Mouse (Mus musculus): ENCODE results near the gene Vmn2r80. TPM values are rescaled to one million over a fixed set of nuclear protein-coding genes. Genes with fewer than 3 reads are reported as not detected.
"Not testable (repeated sequence)": the region's sequence is repeated elsewhere in the genome, so short reads cannot be mapped to it uniquely, and the experiment has no call there.

Gene Vmn2r80
- not detected for total RNA-seq (2021)

DNA sequence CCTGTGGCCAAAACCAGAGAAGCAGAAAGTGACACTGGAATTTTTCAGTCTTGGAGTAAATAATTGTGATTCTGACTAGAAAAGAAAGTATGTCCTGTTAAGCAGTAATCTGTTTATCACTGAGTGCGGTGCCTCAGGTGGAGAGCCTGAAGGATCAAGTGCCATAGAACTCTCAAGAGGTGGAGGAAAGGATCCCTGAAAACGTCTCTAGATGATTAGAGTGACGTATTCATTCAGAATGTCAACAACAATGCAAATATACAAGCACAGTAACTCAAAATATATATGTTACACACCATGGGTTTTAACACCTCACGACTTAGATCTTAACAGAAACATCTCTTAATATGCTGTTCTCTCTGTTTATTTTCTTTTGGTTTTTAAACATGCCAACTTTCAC is at the start of gene Vmn2r80:
Gene Vmn2r80, plus strand, starts transcription at position 301 of the 400 bp plus-strand sequence.
- DNase-seq; intact Hi-C loops (cut with DNase I): not testable (repeated sequence)

GRCm38 (mm10) chr10:79106325-79107282 is 42.0 kb upstream of the Vmn2r80 start:
- intact Hi-C loops (cut with DNase I) = no loop called here
- DNase-seq = no peak

- DNase-seq = no peak
- intact Hi-C loops (cut with DNase I) = no loop called here
These were observed 41.0 kb upstream of the Vmn2r80 start for GRCm38 (mm10) chr10:79107531-79107930.

DNA sequence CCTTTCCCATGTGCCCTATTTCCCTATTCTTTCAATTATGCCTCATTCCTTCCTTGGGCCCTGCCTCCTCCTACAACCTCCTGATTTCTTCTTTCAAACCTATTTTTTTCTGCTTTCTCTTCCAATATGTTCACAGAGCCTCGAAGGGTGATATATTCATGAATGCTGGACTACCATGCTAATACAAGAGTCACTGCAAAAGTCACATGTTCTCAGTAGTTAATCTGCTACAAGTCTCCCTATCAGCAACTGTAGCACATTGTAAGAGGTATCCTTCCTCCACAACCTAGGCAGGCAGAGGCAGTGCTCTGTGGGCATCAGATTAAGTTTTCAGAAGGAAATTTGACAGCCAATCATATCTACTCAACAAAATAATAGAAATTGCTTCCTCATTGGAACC is 39.4 kb upstream of the Vmn2r80 start:
- intact Hi-C loops (cut with DNase I) = no loop called here
- DNase-seq = no peak

- intact Hi-C loops (cut with DNase I) = no loop called here
These were observed 38.1 kb upstream of the Vmn2r80 start for GRCm38 (mm10) chr10:79110482-79110881.

DNA sequence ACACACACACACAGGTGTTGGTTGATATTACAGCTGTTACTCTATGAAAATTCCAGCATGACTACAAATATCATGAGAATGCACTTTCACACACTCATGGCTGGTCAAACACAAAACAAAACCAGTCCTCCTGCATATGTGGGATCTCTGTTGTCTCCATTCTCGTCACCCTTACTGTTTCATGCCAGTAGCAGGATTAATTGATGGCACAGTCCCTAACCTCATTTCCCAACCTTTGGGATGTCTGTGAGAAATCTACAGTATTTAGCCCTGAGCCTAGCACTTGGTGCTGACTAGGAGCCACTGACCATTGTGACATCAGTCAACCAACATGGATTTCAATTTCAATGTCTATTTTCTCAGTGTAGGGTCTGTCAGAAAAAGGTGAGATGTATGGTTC is 33.5 kb upstream of the Vmn2r80 start:
- DNase-seq = no peak
- intact Hi-C loops (cut with DNase I) = no loop called here

More at GRCm38 (mm10) chr10:79110482-79110881, 38.1 kb upstream of the Vmn2r80 start:
- DNase-seq = no peak

DNA sequence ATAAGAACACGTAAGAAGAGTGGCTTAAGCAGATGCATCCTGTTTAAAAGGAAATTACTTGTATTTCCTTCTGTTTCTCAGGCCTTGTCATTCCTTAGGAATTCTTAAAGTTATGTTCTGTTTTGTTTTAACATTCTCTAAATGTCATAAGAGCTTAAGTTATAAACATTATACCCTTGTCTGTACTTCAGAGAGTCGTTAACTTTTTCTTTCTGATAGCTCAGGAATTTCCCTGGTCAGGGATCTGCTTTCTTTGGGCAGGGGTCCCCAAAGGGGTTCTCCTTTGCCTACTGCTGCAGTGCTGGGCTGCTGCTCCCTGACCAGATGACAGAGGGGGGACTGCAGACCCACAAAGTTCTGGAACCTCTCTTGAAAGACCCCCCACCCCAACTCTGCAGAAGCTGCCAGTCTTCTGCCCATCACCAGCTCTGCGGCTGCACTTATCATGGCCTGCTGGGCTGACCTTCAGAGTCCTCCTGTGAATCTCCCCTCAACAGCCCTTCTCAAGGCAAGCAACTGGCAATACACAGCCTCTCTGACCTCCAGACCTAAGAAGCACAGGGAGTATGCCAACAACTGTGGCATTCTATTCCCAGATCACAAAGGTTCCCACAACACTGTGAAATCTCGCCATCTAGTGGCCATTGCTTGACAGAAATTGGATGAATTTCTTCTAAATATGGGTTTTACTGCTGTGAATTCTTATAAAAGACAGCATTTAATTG is 32.3 kb upstream of the Vmn2r80 start:
- DNase-seq = peak; percentile 38 to 42
- intact Hi-C loops (cut with DNase I) = loop anchor here (1.0 kb wide), 1 partner anchor 360 kb away; no protein-coding TSS in a partner anchor

- DNase-seq = no peak
- intact Hi-C loops (cut with DNase I) = no loop called here
These were observed 3.0 kb downstream of the Vmn2r80 start for GRCm38 (mm10) chr10:79151602-79152001.

DNA sequence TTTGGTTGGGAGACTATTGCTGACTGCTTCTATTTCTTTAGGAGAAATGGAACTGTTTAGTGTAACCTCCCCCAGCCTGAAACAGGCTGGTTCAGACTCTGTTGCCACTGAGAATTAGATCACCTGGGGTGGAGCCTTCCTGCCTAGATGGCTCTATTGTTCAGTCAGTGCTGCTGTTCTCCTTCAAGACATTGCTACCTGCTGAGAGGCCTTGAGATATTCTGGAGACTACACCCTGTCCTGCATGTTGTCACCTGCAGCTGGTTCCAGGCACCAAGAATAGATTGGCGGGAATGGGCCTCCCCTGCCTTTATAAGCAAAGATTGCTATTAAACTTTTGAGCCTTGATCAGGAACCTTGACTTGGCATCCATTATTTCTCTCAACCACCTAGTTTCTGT is 51.4 kb downstream of the Vmn2r80 start:
- intact Hi-C loops (cut with DNase I); DNase-seq: not testable (repeated sequence)

GRCm38 (mm10) chr10:79220432-79220831 is 71.9 kb downstream of the Vmn2r80 start:
- intact Hi-C loops (cut with DNase I) = no loop called here
- no peak for DNase-seq

DNA sequence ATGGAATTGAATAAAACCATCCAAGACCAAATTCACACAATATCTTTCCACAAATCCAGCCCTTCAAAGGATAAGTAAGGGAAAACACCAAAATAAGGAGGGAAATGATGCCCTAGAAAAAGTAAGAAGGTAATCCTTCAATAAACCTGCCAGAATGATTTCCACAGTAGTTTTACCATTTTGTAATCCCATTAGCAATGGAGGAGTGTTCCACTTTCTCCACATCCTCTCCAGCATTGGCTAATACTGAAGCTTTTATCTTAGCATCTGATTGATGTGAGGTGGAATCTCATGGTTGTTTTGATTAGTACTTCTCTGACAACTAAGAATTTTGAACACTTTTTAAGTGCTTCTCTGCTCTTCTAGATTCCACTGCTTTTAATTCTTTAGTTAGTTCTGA is 73.0 kb downstream of the Vmn2r80 start:
- intact Hi-C loops (cut with DNase I) = no loop called here
- no peak for DNase-seq

DNA sequence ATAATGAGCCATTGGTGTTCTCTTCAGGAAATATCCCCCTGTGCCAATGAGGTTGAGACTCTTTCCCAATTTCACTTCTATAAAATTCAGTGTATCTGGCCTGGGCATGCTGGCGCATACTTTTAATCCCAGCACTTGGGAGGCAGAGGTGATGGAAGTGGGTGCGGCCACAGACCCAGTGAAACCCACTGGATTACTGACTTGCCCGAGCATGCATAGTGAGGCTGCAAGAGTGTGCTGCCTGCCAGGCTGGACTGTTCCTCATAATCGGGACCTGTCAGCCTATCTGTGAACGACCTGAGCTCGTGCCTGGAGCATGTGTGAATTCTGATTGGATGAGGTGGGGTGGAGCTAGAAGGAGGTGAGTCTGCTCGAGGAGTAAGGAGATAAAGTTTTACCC is 73.6 kb downstream of the Vmn2r80 start:
- intact Hi-C loops (cut with DNase I) = no loop called here
- no peak for DNase-seq

Other genes starting within 250 kb of the Vmn2r80 start
- not detected for gene Olfr1354, start 235.6 kb upstream of the Vmn2r80 start, total RNA-seq (2021)
- not detected for gene Olfr8, start 198.1 kb upstream of the Vmn2r80 start, total RNA-seq (2021)
- not detected for gene Olfr1353, start 185.5 kb upstream of the Vmn2r80 start, total RNA-seq (2021)
- not detected for gene Olfr1352, start 167.7 kb upstream of the Vmn2r80 start, total RNA-seq (2021)
- gene Olfr1351, start 136.3 kb upstream of the Vmn2r80 start, total RNA-seq (2021) = not detected
- not detected for gene Olfr57, start 120.0 kb upstream of the Vmn2r80 start, total RNA-seq (2021)
- gene 2610008E11Rik, start 51.2 kb upstream of the Vmn2r80 start, total RNA-seq (2021) = 10 to 100 TPM; 12.5 to 12.8 TPM
- gene Vmn2r81, start 98.9 kb downstream of the Vmn2r80 start, total RNA-seq (2021) = not detected
- not detected for gene Vmn2r82, start 207.8 kb downstream of the Vmn2r80 start, total RNA-seq (2021)

Data from heart, postnatal 36 days (tissue).